Mouse (Mus musculus): Measurements from ENCODE around the gene Npepl1. TPM values are rescaled to one million over a fixed set of nuclear protein-coding genes. Genes with fewer than 3 reads are reported as not detected.

Gene Npepl1
- polyA plus RNA-seq, 1 experiment from 2014 or later: 60.2 TPM

DNA sequence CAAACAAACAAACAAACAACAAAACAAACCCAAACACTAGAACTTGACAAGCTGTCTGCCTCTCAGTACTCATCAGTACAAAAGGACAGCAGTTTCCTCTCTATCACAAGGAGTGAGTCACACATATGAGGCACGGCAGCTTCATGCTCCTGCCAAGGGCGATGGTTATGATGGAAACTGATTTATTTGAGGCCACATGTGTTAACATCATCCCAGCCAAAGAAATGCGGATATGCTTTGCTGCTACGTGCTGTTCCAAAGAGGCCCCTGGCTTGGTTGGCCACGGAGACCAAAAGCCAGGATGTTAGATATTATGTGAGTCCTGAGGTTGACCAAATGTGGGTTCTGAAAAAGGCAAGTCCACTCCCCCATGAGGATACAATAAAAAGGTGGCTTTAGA lies 38.7 kb upstream of the Npepl1 start:
- DNase-seq (ENCODE audit: low spot score) (peak; percentile 47), ATAC-seq (no peak)
- Histone ChIP-seq H3K4me3 (ENCODE audit: low read depth, low read length) (no peak overlapping the region), H3K9ac (replicated peaks; ENCODE audit: low read depth) (no peak overlapping the region), H3K27ac (ENCODE audit: low read length) (no peak overlapping the region), H3K4me1 (ENCODE audit: insufficient read depth, low read depth, low read length) (peaks cover 8% of the 10 kb centered on the region; the same call in 1 of the 2 replicates), H3K9me3 (ENCODE audit: low read length) (no peaks in the 10 kb centered on the region), H3K27me3 (replicated peaks; ENCODE audit: insufficient read depth, low read length) (no peaks in the 10 kb centered on the region), H3K36me3 (ENCODE audit: insufficient read depth, low read length) (no peaks in the 10 kb centered on the region), H3K4me2 (replicated peaks; ENCODE audit: low read depth, low read length) (no peak overlapping the region)
- WGBS: 64% methylated on average over 5 of the region's 5 CpGs
- TF ChIP-seq EP300 (IDR thresholded peaks at IDR 0.05): no peak
- no peak for TF ChIP-seq CTCF (IDR thresholded peaks at IDR 0.05)

DNA sequence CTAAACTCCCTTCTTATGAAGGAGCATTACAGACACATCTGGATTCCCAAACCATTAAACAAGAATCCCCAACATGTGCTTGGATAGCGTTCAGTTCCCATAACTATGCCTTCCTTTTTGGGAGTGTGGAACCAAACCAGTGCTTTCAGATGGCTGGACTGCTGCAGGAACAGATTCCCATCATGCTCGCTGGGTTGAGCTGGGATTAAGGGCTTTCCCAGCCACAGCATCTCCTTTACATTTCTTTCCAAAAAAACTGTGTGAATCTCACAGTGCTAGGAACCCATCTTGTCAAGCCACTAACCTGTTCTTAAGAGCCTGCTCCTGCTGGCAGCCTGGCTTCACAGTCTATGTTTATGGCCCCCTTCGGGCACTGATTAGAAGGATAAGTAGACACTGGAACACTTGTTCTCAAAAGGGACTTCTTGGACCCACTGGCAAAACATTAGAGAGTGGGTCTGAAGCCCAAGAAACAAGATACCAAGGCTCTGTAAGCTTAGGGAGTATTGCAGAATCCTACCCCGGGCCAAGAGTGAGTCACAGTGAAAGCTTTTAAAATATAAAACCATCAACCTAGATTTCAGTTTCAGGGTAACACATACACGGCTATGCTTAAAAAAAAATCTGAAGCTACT lies 36.9 kb upstream of the Npepl1 start:
- Histone ChIP-seq H3K27ac (ENCODE audit: low read length) (no peak overlapping the region), H3K27me3 (replicated peaks; ENCODE audit: insufficient read depth, low read length) (no peaks in the 10 kb centered on the region), H3K4me3 (ENCODE audit: low read depth, low read length) (no peak overlapping the region), H3K9me3 (ENCODE audit: low read length) (no peaks in the 10 kb centered on the region), H3K4me2 (replicated peaks; ENCODE audit: low read depth, low read length) (no peak overlapping the region), H3K4me1 (ENCODE audit: insufficient read depth, low read depth, low read length) (peaks cover 13% of the 10 kb centered on the region; the same call in 1 of the 2 replicates), H3K9ac (replicated peaks; ENCODE audit: low read depth) (no peak overlapping the region), H3K36me3 (ENCODE audit: insufficient read depth, low read length) (no peaks in the 10 kb centered on the region)
- 71% methylated on average over 5 of the region's 5 CpGs for WGBS
- DNase-seq (ENCODE audit: low spot score) (no peak), ATAC-seq (no peak)
- TF ChIP-seq EP300 (IDR thresholded peaks at IDR 0.05) (no peak), CTCF (IDR thresholded peaks at IDR 0.05) (no peak)

DNA sequence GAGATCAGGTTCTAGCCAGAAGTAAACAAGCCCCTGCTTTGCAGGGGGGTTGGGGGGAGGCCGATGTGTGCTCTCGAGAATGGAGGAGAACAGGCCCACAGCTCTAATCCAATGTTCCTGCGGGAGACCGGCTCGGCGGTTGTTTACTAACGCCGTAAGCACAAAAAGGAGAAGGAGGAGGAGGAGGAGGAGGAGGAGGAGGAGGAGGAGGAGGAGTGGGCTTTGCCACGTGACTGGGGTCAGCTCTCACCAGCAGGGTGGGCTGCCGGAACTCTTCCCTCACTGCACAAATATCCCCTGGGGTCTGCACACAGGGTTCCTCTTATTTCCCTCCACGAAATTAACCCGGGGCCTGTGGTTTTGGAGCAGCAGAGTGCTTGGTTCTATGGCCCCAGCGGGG lies 35.5 kb upstream of the Npepl1 start:
- DNase-seq (ENCODE audit: low spot score): no peak
- H3K27ac ChIP-seq (ENCODE audit: low read length): peak overlapping the region; percentile 95; the same call in 1 of the 2 replicates
- WGBS: 1% methylated on average over 7 of the region's 13 CpGs

DNA sequence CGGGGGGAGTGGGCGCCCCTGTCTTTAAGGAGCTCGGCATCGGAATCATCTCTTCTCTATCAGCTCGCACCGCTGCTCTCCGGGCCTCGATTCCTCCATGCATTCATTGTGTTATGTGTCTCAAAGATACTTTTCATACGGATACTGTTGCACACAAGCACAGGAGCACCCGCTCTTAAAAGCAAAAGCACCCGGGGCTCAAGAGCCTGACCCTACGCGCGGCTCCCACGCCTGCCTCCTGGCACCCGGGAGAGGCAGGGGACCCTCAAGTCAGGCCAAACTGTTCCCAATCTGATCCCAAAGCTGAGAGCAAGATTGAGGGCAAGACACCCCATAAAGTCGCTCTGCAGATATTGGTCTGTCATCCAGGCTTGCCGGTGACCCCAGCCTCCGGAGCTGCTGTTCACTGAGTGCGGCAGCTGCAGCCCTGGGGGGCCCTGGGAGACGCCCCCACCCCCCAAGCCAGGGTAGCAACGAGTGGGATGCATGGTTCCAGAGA lies 35.0 kb upstream of the Npepl1 start:
- Histone ChIP-seq H3K4me1 (ENCODE audit: insufficient read depth, low read depth, low read length) (peaks cover 14% of the 10 kb centered on the region; the same call in 1 of the 2 replicates), H3K4me3 (ENCODE audit: low read depth, low read length) (peak overlapping the region; percentile 87; the same call in 1 of the 2 replicates), H3K9me3 (ENCODE audit: low read length) (no peaks in the 10 kb centered on the region), H3K4me2 (replicated peaks; ENCODE audit: low read depth, low read length) (peak overlapping the region; percentile 96), H3K36me3 (ENCODE audit: insufficient read depth, low read length) (no peaks in the 10 kb centered on the region), H3K9ac (replicated peaks; ENCODE audit: low read depth) (peak overlapping the region; percentile 20; the same call in 1 of the 2 replicates), H3K27me3 (replicated peaks; ENCODE audit: insufficient read depth, low read length) (no peaks in the 10 kb centered on the region), H3K27ac (ENCODE audit: low read length) (peak overlapping the region; percentile 95)
- 6% methylated on average over 22 of the region's 22 CpGs for WGBS
- no peak for DNase-seq (ENCODE audit: low spot score)
- no peak for ATAC-seq
- TF ChIP-seq CTCF (IDR thresholded peaks at IDR 0.05) (no peak), EP300 (IDR thresholded peaks at IDR 0.05) (no peak)

More for the DNA sequence above, 35.5 kb upstream of the Npepl1 start:
- peak overlapping the region; percentile 96 for H3K4me2 ChIP-seq (replicated peaks; ENCODE audit: low read depth, low read length)
- no peaks in the 10 kb centered on the region for H3K27me3 ChIP-seq (replicated peaks; ENCODE audit: insufficient read depth, low read length)
- H3K4me3 ChIP-seq (ENCODE audit: low read depth, low read length): peak overlapping the region; percentile 87; the same call in 1 of the 2 replicates
- no peak for ATAC-seq
- peaks cover 14% of the 10 kb centered on the region; the same call in 1 of the 2 replicates for H3K4me1 ChIP-seq (ENCODE audit: insufficient read depth, low read depth, low read length)
- TF ChIP-seq EP300 (IDR thresholded peaks at IDR 0.05) (no peak), CTCF (IDR thresholded peaks at IDR 0.05) (no peak)
- H3K36me3 ChIP-seq (ENCODE audit: insufficient read depth, low read length): no peaks in the 10 kb centered on the region
- H3K9me3 ChIP-seq (ENCODE audit: low read length): no peaks in the 10 kb centered on the region
- H3K9ac ChIP-seq (replicated peaks; ENCODE audit: low read depth): 0 out of 2 replicates have a peak overlapping the region, but pooled peaks have one; percentile 20

DNA sequence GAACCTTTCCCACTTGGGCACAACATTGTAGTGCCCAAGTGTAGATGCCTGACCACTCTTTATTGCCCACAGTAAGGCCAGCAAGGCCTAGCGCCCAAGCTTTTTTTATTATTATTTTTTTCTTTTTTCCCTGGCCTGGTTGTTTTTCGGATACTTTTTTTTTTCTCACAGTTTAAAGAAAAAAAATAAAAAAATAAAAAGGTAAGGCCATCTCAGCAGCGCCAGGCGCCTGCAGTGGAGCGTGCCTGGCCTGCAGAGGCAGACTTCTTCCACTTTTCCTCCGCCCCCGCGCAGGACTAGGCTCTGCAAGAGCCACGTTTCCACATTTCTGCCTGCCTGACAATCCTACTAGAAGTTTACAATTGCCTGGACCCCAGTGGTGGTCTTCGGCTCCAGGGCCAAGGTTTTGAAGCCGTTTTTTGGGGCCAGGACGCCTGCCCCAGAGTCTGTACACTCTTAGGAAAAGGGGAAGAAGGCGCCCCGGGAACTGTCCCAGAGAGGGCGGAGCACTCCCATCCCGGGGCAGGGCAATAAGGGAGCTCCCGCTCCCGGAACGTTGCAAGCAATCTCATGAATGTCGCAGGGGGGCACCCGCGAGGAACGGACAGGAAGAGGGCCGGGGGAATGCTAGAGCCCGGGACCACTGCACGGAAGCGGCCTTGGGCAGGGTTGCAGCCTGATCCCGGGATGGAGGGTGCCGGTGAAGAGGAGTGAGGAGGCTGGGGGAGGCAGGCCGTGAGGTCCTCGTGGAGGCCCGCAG lies 34.3 kb upstream of the Npepl1 start, which contains the start of gene Stx16:
Gene Stx16 (plus strand): TSS at position 636 of the 760 bp plus-strand sequence.
- peak; percentile 95 for DNase-seq (ENCODE audit: low spot score)
- Histone ChIP-seq H3K4me2 (replicated peaks; ENCODE audit: low read depth, low read length) (peak within 1 kb of the TSS; percentile 96), H3K36me3 (ENCODE audit: insufficient read depth, low read length) (no peaks in the 10 kb centered on the region), H3K27ac (ENCODE audit: low read length) (peak within 1 kb of the TSS; percentile 95), H3K9me3 (ENCODE audit: low read length) (no peaks in the 10 kb centered on the region), H3K4me3 (ENCODE audit: low read depth, low read length) (peak within 1 kb of the TSS; percentile 87), H3K27me3 (replicated peaks; ENCODE audit: insufficient read depth, low read length) (no peaks in the 10 kb centered on the region), H3K9ac (replicated peaks; ENCODE audit: low read depth) (peak within 1 kb of the TSS; percentile 58), H3K4me1 (ENCODE audit: insufficient read depth, low read depth, low read length) (peaks cover 14% of the 10 kb centered on the region; the same call in 1 of the 2 replicates)
- ATAC-seq: peak; percentile 96
- 2% methylated on average over 32 of the region's 32 CpGs for WGBS
- TF ChIP-seq EP300 (IDR thresholded peaks at IDR 0.05) (no peak), CTCF (IDR thresholded peaks at IDR 0.05) (peak; percentile 58)

DNA sequence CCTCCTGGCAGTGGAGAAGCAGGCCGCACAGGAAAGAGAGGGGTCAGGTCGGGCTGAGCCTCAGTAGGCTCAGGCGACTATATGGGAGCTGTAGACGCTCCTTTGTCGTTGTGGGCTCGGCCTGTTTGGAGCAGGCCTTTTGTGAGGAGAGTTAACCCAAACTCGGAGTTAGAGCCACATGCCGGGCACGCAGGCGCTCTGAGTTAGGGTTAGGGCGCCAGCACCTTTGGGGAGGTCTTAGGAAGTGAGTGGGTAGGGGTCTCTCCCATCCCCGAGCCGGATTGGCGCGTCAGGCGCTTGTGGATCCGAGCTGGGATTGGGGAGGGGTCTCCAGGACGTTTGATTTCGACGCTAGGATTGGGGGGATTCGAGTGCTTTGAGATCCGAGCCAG lies 33.7 kb upstream of the Npepl1 start:
- TF ChIP-seq CTCF (IDR thresholded peaks at IDR 0.05) (no peak), EP300 (IDR thresholded peaks at IDR 0.05) (no peak)
- 2% methylated on average over 22 of the region's 22 CpGs for WGBS
- Histone ChIP-seq H3K36me3 (ENCODE audit: insufficient read depth, low read length) (no peaks in the 10 kb centered on the region), H3K4me1 (ENCODE audit: insufficient read depth, low read depth, low read length) (peaks cover 14% of the 10 kb centered on the region; the same call in 1 of the 2 replicates), H3K27ac (ENCODE audit: low read length) (peak overlapping the region; percentile 95), H3K4me3 (ENCODE audit: low read depth, low read length) (peak overlapping the region; percentile 87), H3K4me2 (replicated peaks; ENCODE audit: low read depth, low read length) (peak overlapping the region; percentile 96), H3K9ac (replicated peaks; ENCODE audit: low read depth) (peak overlapping the region; percentile 58), H3K27me3 (replicated peaks; ENCODE audit: insufficient read depth, low read length) (no peaks in the 10 kb centered on the region), H3K9me3 (ENCODE audit: low read length) (no peaks in the 10 kb centered on the region)
- ATAC-seq: peak; percentile 44
- DNase-seq (ENCODE audit: low spot score): no peak
